Mouse (Mus musculus): ENCODE data around the gene Esr1.
"Not testable (repeated sequence)": the region's sequence is repeated elsewhere in the genome, so short reads cannot be mapped to it uniquely, and the experiment has no call there.

Gene Esr1

DNA sequence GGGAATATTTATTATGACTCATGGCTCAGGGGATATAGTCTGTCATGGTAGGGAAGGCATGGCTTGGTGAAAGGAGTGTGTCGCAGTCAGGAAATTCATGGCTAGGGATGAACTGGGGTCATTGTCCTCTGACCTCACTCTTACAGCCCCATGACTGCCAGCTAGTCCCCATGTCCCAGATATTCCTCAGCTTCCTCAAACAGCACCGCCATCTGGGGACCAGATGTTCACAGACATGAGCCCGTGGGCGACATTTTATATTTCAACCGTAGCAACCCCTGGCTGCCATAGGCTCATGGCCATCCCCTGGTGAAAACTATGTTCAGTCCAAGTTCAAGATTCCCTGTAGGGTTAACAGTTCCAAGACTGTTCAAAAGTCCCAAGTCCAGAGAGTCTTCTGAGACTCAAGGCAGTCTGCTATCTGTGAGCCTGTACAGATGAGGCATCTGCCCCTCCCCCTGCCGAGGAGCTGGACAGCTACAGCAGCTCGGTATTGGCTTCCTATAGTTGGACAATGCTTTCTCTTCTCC, 83.0 kb downstream of the Esr1 start:
- no peak for DNase-seq (ENCODE audit: low read depth, low spot score)

DNA sequence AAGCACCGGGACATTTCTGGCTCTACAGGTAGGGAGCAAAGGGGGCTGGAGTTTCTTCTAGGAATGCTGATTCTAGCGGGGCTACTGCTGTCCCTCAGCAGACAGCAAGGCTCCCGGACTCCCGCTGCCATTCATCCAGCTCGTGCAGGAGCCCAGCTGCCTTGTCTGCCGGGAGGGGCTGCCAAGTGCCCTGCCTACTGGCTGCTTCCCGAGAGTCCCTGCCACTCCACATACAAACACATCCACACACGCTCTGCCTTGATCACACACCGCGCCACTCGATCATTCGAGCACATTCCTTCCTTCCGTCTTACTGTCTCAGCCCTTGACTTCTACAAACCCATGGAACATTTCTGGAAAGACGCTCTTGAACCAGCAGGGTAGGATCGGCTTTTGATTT, 98.5 kb downstream of the Esr1 start:
- no peak for DNase-seq (ENCODE audit: low read depth, low spot score)

DNA sequence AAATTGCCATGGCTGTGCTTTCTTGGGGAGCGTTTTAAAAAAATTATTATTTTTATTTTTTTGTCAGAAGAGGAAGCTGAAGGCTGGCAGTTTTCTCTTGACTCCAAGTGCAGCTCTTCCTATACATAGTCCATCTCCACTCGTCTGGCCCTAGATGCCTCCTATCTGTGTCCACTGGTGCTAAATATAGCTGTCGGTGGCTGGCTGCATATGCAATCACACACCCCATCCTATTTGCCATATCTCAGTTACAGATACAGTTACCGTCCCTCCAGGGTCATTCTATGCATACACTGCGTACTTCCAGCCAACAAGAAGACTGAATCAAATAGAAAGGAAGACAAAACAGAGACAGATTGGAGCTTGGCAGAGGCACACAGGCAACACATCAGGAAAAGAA, 100.0 kb downstream of the Esr1 start:
- no peak for DNase-seq (ENCODE audit: low read depth, low spot score)

DNA sequence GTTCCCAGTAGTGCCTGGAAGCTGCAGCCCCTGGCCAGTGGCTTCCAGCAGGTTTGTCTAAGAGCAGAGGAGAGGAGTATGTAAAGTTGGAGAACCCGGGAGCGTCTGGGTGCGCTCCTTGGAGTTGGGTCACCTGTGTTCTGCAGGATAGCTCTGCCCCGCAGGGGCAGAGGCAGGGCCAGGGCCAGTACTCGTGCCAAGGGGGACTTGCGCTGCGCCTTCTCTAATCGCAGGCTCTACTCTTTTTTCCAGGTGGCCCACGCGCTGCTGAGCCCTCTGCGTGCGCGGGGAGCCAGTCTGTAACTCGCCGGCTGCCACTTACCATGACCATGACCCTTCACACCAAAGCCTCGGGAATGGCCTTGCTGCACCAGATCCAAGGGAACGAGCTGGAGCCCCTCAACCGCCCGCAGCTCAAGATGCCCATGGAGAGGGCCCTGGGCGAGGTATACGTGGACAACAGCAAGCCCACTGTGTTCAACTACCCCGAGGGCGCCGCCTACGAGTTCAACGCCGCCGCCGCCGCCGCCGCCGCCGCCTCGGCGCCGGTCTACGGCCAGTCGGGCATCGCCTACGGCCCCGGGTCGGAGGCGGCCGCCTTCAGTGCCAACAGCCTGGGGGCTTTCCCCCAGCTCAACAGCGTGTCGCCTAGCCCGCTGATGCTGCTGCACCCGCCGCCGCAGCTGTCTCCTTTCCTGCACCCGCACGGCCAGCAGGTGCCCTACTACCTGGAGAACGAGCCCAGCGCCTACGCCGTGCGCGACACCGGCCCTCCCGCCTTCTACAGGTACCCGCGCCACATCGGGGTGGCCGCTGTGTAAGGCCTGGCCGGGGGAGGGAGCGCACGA, 100.9 kb downstream of the Esr1 start:
- no peak for DNase-seq (ENCODE audit: low read depth, low spot score)

DNA sequence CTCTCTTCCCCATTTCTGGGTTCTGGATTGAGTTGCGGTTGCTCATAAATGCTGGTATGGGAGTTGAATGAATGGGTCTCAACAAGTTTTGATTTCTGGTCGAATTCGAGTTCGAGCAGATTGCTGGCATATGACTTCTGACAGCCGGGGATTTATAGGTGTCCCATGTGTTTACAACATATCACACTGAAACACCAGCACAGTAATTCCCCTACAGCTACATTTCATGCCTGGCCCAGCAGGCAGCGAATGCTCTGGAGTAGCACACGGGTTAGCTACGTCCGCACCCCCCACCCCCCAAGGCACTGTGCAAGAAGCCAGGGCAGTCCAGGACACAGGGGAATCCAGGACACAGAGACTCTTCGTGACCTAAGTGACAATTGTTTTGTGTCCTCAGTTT, 102.0 kb downstream of the Esr1 start:
- DNase-seq (ENCODE audit: low read depth, low spot score) = no peak

DNA sequence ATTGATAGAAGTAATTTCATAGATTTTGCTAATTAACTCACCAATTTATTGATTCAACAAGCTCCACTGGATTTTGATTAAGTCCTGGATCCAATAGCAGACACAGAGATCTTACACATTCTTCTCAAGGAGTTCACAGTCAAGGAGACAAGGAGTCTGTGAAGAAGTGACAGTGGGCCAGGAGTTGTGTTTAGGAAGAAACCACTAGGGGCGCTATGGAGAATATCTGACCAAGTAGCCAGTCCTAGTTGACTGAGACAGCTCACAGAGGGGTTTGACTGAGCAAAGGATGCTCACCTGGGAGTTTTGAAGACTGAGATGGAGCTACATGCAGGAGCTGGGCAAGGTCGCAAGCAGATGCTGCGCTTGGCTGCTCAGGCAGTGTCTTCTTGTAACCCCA, 113.5 kb downstream of the Esr1 start:
- DNase-seq (ENCODE audit: low read depth, low spot score) = no peak

DNA sequence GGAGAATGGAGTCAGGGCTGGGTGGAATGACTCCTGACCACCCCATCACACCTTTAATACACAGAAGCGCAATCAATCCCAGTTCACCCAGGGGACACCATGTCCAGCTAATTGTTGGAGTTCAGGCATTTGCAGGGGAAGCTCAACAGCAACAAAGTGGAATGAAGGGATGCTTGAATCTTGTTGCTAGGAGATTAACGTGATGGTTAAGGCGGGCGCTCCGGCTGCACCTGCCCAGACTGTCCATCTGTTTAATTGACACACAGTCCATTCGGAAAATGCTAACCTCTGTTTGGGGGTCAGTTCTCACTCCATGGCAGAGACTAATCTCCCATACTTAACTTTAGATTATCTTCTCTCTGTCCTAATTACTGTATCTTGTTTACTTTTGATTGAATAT, 114.7 kb downstream of the Esr1 start:
- no peak for DNase-seq (ENCODE audit: low read depth, low spot score)

DNA sequence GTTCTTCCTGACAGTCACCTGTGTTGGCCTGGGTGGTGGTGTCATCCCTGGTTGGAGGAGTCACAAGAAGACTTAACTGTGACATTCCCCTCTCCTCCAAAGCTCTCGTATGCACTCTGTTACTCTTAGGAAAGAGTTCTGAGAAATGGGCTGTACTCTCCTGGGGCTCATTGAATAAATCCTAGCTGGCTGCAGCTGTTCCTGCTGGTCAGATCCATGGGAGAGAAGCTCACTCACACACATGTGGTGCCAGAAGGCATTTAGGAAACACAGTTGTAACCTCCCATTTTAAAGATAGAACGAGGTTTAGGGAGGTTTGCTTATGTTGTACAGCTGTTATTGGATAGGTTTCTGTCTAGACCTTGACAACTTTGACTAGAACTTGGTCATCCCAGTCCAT, 120.9 kb downstream of the Esr1 start:
- DNase-seq (ENCODE audit: low read depth, low spot score) = no peak

DNA sequence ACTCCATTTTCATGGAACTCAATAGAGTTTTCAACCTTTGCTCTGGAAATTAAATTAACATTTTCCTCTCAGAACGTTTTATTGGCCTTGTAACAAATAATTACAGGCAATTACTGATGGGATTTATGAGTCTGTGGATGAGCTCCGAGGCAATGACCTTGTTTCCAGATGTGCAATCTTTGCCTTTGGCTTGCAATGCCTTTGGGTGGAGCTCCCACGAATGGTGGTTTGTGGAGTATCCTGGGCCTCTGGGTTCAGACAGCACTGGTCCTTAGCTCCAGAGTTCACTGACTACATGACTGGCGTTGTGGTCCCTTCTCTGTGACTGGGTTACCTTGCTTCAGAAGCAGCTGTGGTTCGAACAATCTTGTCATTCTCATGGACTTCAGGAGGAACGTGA, 122.6 kb downstream of the Esr1 start:
- DNase-seq (ENCODE audit: low read depth, low spot score) = no peak

DNA sequence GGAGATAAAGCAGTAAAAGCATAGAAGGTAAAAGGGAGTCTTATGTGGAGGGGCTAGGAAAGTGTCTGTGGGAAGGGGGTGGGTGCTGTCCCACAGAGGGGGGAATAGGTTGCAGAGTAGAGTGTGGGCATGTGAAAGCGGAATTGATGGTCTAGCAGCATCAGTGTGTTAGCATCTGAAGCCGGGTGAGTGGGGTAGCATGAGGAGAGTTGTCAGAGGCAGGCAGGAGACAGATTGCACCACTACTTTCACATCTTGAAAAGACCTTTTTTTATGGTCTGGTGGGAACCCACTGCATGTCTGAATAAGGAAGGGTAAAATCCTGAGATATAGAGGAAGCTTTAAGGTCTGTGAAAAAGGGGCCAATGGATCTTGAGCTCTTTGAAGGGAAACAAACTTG, 123.5 kb downstream of the Esr1 start:
- DNase-seq (ENCODE audit: low read depth, low spot score) = no peak

DNA sequence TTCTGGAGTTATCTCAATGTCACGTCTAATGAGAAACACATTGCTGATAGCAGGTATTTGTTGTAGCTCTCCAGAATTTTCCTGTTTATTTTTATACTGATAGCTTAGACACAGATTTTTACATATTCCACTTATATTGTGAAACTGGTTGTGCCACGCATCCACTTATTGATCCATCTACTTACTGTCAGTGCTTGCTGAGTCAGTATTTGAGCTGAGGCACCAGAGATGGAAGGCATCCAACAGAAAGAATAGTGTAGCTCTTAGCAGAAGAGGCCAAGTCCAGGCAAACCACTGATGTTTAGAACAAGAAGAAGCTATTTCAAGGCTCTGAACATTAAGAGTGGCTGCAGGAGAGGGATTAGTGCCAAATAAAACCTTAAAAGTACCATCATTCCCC, 126.9 kb downstream of the Esr1 start:
- DNase-seq (ENCODE audit: low read depth, low spot score) = no peak

DNA sequence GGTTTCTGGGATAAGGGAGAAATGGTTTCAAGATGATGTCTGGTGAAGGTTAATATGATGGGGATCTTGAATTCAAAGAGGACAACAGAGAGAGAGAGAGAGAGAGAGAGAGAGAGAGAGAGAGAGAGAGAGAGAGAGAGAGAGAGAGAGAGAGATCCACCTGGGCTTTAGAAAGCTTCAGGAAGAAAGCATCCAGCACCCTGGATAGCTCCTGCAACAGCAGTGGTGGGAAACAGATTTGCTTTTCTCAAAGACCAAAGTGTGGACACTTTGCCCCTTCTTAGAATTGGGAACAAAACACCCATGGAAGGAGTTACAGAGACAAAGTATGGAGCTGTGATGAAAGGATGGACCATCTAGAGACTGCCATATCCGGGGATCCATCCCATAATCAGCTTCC, 139.7 kb downstream of the Esr1 start:
- not testable (repeated sequence) for DNase-seq (ENCODE audit: low read depth, low spot score)

DNA sequence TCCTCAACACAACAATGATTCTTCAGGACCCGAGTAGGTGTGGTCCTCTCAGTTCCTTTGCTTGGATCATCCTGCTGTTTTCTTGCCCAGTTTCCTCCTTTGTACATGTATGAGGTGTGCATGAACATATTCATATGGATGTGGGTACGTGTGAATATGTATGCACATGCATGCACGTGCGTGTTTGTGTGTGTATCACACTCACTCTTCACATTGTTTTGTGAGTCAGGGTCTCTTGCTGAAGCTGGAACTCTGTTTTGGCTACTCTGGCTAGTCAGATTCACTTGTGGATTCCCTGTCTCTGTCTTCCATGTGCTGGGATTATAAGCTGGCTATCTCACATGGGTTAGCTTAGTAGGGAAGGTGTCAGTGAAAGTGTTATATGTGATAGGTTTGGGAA, 141.6 kb downstream of the Esr1 start:
- no peak for DNase-seq (ENCODE audit: low read depth, low spot score)

DNA sequence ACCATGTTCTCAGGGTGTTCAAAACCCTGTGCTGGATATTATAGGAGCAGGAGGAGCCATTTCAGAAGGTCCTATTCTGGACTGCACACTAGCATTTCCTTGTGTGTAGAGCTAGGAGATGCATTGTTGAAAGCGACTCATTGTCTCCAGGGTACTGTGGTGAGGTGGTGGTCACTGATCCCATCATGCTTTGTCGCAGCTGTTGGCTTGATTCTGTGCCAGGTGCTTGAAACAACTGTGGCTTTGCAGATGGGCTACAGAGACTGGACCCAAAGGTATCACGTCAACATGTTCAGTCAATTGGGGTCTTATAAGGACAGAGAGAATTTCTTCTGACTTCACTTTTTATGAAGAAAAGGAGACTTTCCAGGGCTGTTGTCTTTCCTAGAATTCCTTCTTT, 164.1 kb downstream of the Esr1 start:
- DNase-seq (ENCODE audit: low read depth, low spot score) = no peak

DNA sequence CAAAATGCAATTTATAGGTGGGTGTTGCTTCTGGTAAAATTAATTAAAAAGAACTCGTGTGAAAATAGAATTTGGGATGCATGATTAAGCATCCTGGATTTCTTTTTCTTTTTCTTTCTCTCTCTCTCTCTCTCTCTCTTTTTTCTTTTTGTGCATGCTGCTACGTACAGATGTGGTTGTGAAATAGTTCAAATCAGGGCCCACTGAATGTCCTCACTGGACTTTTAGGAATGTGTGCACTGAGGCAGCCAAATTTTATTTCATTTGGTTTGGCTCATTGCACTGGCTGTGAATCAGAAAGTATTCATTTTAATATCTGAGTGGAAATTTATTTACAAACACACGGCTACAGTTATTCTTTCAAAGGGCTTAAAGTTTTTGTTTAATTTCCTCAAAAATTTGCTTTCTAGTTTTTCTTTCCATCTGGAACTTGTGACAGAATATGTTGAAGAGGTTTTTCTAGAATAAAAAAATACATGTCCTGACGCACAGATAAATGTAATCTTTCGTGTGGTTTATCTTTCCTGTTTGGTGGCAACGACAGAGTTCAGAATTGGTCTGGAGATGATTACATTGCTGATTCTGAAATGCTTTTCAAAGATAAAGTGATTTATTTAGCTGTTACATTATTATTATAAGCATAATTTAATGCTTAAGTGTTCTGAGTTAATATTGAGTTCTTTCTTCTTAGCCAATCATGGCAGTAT, 164.8 kb downstream of the Esr1 start:
- DNase-seq (ENCODE audit: low read depth, low spot score) = no peak

DNA sequence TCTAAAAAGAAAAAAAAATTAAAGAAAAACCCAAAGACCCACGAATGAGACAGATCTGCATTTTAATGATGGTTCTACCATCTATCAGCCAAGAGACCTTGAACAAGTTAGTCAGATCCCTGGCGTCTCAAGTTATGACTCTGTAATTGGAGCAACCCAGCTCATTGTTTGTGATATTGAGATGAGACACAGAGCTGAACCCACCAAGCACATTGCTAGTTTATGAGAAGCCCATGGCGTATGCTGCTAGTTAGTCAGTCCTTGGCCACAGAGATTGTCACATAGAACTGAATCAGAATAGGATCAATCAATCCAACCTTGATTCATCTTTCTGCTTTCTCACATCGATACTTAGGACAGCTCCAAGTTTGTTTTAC, 165.3 kb downstream of the Esr1 start:
- no peak for DNase-seq (ENCODE audit: low read depth, low spot score)

DNA sequence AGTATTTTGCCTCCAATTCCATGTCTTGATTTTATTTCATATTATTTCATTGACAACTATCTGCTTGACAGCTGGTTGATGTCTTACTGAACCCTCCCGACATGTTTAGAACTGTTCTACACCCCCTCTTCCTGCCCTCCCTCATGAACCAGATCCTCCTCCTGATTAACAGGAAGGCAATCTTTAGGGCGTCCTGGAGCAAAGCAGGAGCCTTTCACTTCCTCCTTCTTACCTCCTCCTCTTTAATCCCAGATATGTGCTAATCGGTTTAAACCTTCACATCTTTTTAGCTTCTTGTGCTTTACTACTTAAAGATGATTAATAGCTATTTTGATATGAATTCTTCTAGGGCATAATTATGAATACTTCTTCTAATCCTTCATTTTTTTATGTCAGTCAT, 166.6 kb downstream of the Esr1 start:
- no peak for DNase-seq (ENCODE audit: low read depth, low spot score)

DNA sequence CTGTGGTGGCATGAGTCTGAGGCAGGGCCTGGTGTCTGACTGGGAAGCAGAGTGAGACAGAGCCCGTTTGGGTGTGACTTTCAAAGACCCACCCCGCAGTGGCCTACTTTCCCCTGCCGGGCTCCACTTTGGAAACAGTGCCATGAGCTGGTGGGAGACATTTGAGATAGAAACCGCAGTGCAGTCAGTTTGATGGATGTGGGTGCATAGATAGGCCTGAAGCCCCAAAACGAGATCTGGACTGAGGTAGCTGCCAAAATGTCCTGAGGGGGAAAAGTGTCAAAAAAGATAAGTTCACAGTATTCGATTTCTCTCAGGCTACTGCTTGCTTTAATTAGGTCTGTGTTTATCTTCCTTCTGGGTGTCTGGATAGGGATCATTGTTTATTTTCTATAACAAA, 169.5 kb downstream of the Esr1 start:
- no peak for DNase-seq (ENCODE audit: low read depth, low spot score)

DNA sequence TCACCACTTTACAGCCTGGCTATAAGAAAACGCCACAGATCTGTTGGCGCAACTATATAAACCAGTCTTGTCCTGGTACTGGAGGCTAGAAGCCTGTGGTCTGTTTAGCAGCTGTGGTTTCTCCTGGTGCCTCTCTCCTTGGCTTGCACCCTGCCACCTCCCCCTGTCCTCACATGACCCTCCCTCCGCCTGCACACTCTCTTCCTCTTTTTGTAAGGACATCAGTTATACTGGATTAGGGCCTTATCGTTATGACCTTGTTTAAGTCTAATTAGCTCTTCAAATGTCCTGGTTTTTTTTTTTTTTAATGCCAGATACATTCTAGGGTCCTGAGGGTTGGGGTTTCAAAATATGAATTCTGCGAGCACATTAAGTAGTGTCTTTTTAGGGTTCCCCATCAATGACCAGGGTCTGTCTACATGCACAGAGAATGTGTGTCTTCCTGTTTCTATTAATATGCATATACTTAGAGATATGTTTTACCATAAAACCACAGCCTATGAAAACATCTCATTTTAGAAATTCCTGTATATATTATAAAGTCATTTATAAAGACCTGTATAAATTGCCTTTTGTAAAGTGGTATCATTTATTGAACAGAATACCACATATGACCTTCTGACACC, 175.7 kb downstream of the Esr1 start:
- no peak for DNase-seq (ENCODE audit: low read depth, low spot score)

DNA sequence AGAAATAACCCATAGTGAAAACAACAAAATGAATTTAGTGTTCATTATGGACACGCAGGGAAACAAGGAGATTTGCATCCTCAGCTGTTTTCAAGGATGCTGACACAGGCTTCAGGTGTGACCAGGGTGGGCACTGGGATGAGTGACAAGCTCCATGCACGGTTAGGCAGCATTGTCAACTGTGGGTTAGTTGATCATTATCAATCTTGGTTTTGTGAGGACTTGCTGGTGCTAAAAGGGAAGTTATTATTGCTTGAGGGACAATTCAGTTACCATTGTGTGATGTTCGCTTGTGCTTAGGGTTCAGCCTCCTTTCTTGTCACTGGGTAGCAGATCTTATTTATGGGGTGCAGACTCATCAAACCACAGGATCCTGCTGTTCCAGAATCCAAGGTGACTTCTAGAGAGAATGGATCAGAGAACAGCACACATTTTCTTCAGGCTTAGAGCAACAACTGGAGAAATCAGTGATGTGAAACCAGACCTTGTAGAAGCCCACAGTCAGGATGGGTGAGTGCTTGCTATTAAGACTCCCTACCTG, 186.9 kb downstream of the Esr1 start:
- DNase-seq (ENCODE audit: low read depth, low spot score) = no peak

DNA sequence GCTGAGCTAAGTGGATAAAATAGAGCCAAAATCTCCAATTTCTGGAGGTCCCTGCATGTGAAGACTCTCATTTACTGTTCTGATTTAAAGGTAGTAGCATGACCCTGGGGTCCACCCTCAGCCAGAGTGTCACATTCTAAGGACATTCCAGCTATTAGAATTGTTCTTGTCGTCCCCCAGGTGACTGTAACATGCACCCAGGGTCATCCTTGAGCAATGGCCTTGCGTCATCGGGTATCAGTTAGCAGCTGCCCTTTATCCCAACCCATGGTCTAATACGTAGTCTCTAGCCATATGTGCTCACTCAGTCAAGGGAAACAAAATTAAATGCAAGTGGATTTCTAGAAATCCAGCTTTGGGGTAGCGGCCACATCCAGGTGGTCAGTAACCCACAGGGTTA, 213.0 kb downstream of the Esr1 start:
- no peak for DNase-seq (ENCODE audit: low read depth, low spot score)

DNA sequence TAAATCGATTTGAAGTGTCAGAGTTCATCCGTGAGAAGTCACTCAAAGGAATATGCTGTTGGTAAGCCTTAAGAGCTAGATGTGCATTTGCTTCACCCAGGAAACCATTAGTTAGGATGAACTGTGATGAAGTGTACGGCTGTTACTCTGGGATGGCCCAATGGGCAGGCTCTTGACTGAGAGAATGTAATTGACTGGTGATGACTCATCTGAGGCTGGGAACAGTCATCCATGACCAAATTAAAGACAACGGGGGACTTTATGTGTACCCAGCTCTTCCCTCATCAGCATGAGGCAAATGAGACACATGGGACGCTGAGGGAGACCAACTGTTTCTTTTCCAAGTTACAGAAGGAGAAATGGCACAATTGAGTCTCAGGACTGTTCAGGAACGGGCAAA, 219.2 kb downstream of the Esr1 start:
- no peak for DNase-seq (ENCODE audit: low read depth, low spot score)
